Mouse (Mus musculus) adrenal gland, postnatal 25 days (tissue): ENCODE results near the gene Enkur. TPM values are rescaled to one million over a fixed set of nuclear protein-coding genes. Genes with fewer than 3 reads are reported as not detected.
"Not testable (repeated sequence)": the region's sequence is repeated elsewhere in the genome, so short reads cannot be mapped to it uniquely, and the experiment has no call there.

ENCODE experiments used
- DNase-seq: peaks from one replicate; pipeline ENCODE4 v3.0.0; 2021; ENCODE audit warnings: mixed read lengths
- long read RNA-seq: library from polyadenylated mRNA; stranded (forward); transcript quantifications from one replicate; pipeline ENCODE4 v2.0.0, GENCODE M21; 2021
- total RNA-seq: library from RNA; stranded (reverse); gene quantifications from 2 replicates; pipeline ENCODE4 v1.2.3, GENCODE M21; 2021

The Enkur gene
- 1.2 TPM in 1 of 2 replicates, not detected in the other for total RNA-seq
- long read RNA-seq, partial matches to known transcripts, result 0 of 1 reads
- long read RNA-seq, other reads (novel, unspliced or antisense), result 0 of 1 reads

- DNase-seq, result peak; percentile 98
These were observed at the start of gene Enkur, which contains the start of gene Thnsl1 for GRCm38 (mm10) chr2:21204912-21205830. Gene Enkur, minus strand, starts transcription at chr2:21205365. Gene Thnsl1, plus strand, starts transcription at chr2:21205724.

GRCm38 (mm10) chr2:21254308-21254707, 49.1 kb upstream of the Enkur start:
- DNase-seq, result no peak

DNA sequence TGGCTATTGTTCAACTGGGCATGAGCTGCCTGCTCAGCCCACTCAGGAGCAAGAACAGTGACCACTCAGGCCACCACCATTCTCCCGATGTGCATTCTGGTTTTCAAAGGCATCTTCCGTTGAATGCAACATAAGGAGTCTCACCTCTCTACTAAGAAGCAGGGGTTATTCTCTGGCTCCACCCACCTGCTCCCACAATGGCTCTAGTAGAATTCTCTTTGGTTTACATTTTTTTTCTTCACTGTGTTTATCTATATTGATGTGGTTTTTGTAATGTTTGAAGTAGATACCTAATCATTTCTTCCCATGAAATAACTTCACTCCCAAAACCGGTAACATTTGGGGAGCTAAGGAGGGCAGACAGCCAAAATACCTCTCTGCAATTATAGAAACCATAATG, 48.5 kb upstream of the Enkur start:
- DNase-seq, result no peak

GRCm38 (mm10) chr2:21245477-21246102, 40.4 kb upstream of the Enkur start:
- DNase-seq, result no peak

DNA sequence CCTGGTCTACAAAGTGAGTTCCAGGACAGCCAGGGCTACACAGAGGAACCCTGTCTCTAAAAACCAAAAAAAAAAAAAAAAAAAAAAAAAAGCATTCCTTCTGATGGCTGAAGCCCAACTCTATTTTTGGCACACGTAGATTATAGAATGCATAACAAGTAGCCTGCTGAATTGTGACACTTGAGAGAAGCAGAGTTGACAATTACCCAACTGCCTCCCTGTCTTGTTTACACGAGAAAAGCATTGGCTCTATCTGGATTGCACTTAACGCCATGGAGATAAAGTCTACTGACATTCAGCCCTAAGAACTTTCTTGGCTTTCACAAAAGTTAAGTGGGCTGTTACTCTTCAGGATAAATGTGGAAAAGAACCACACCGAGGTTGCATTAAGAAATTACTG, 39.8 kb upstream of the Enkur start:
- no peak for DNase-seq

DNA sequence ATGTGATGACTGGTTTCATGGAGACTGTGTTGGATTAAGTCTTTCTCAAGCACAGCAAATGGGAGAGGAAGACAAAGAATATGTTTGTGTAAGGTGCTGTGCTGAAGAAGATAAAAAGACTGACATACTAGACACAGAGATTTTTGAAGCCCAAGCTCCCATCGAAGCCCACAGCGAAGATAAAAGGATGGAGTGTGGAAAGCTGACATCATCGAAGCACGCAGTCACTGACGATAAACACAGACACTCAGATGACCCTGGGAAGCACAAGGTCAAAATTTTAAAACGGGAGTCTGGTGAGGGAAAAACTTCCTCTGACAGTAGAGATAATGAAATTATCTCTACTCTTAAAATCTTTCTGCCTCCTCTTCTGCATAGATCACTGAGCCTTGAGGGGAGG, 38.9 kb upstream of the Enkur start:
- not testable (repeated sequence) for DNase-seq

GRCm38 (mm10) chr2:21236846-21237245, 31.7 kb upstream of the Enkur start:
- no peak for DNase-seq

- DNase-seq, result no peak
These were observed 30.8 kb upstream of the Enkur start for GRCm38 (mm10) chr2:21235844-21236386.

- no peak for DNase-seq
These were observed 29.9 kb upstream of the Enkur start for GRCm38 (mm10) chr2:21234871-21235648.

- no peak for DNase-seq
These were observed 26.0 kb upstream of the Enkur start for GRCm38 (mm10) chr2:21231147-21231546.

DNA sequence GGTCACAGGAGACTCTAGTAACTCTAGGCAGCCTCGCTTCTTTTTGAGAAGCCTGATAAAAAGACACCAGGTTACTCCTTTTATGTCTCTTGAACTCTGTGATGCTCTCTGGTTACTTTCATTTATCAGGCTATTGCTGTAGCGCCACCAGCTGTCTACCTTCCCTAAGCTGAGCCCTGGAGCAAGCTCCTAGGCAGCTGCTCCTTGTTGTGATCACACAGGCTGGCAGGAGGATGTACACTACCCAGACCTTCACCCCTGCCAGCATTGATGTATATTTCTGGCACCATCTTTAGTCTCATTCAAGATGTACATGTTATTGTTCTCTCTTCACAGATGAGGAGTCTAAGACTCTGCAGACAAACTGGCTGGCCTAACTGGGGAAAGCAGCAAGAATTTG, 25.1 kb upstream of the Enkur start:
- DNase-seq, result no peak

DNA sequence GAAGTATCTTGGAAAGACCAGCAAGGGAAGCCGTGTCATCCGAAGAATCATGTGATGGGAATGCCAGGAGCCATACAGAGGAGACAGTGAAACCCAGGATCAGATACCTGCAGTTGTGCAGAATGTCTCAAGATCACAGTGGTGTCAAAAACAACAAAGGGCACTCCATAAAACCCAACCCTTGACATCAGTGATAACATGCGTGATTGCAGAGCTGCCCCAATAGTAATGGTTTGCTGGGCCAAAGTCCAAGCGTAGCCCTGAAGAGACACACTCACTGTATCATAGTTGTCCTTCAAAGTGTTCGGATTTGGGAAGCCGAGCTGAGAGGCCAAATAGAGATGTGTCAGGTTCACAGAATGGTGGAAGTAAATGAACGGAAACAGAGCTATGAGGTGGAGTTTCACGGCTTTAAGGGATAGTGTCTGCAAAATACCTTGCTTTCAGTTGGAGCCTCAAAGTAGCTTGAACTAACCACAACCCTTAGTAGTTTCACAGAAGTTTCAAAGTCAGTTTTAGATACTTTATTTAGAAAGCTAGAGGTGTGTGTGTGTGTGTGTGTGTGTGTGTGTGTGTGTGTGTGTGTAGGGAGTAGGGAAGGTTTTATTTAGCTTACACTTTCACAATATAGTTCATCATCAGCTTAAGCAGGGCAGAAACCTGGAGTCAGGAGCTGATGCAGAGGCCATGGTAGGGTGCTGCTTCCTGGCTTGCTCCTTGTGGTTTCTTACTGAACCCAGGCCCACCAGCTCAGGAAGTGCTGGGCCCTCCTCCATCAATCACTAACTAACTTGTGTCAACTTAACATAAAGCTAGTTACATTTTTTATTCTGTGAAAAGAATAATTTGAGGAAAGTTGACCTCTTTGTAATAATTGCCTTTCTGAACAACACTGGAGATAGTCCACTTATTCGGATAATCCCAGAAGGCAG, 17.6 kb upstream of the Enkur start:
- DNase-seq, result no peak

DNA sequence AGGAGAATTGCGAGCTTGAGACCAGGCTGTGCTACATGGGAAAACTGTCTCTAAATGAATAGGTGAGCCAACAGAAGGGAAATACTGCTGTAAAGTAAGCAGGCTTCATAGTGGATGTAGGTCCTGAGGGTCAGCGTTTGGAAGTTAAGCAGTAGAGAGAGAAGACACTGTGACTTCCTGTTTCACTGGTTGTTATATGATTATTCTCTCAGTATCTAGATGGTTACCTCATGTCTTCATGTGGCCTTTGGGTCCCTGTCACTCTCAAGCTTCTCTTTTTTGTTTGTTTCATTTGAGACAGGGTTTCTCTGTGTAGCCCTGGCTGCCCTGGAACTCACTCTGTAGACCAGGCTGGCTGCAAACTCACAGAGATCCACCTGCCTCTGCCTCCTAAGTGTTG, 10.1 kb upstream of the Enkur start:
- no peak for DNase-seq

DNA sequence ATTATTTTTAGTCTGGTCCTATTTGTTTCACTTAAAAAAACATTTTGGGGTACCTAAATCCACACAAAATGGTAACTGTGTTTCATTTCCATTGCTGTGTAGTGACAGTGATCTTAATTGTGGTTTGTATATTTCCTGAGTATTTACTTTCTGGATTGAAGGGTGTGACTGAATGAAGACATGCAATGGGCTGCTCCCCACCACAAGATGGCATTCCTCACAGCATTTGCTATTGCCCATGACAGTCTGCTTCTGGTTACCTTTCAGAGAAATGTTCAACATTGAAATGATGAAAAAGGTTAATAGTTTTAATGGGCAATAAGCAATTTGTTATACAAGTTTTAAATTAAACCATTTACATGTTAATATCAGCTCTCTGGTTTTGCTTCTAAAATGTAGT, 9.2 kb upstream of the Enkur start:
- no peak for DNase-seq

GRCm38 (mm10) chr2:21211361-21211760, 6.2 kb upstream of the Enkur start:
- DNase-seq, result peak; percentile 18

DNA sequence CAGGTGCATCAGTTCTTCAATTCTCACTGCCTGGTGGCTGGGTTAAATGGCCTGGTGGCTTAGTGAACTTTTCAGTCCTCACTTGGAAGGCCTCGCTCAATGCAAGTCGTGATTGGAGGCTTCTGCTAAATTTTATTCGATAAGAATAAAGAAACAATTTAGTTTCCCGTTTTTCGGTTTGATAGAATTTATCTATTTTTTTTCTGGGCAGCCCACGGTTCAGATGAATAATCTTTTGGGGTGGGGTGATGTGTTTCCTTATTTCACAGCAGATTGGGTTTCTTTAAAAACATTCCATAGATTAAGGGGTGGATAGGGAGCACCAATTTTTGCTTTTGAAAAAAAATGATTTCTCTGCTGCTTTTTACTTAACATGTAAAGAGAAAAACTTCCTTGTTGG, 1.1 kb upstream of the Enkur start:
- DNase-seq, result no peak

DNA sequence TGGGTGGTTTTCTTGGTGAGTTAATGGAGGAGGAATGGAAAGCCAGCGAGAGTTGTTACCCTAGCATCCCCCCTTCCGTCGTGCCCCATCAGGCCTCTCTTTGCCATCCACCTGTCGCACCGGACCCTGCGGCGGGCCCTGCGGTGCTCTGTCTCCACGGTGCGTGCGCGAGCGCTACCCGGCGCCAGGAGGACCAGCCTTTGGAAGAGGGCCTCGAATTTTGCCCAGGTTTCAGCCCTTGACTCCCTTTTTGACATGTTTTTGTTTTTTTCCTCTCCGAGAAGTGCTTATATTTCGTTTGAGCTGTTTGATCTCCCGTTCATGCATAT, 630 bp upstream of the Enkur start:
- DNase-seq, result no peak

- DNase-seq, result no peak
These were observed 2.4 kb downstream of the Enkur start for GRCm38 (mm10) chr2:21202754-21203153.

GRCm38 (mm10) chr2:21199051-21199450, 6.1 kb downstream of the Enkur start:
- DNase-seq, result no peak

DNA sequence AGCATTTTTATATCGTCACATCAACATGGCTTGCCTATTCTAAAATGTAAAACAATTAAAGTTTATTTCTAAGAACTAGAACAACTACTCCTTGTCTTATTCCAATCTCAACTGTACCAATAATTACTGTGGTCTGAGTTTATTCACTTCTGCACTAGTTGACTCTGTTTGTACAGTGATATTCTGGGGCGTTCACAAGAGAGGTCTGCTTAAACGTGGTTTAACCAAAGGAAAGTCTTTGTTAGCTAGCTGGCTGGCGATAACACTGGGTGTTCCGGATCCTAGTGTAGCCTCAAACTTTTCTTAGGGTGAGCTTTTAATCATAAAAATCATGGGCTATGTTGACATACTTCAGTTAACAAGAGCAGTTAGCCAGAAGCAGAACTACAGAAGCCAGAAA, 9.9 kb downstream of the Enkur start:
- no peak for DNase-seq

DNA sequence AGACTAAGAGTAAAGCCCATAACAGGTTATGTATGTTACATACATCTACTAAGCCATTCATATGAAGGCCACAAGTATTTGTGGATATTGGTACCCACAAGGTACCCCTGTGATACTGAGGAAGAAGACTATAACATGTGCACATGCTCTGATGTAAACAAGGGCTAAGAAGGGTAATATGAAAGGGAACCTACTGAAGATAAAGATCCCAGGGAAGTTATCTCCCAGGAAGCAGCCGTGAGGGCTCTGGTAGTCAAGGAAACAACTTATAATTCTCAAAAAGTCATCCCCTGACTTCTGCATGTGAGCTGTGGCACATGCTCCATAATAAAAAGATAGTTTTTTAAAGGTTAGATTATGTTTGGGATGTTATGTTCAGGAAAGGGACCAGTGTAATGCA, 13.9 kb downstream of the Enkur start:
- DNase-seq, result no peak
